Mouse (Mus musculus) WW6 (cell line): ENCODE measurements around the gene Tmppe.
"Not testable (repeated sequence)": the region's sequence is repeated elsewhere in the genome, so short reads cannot be mapped to it uniquely, and the experiment has no call there.

Source experiments
- DNase-seq: peaks from one replicate; pipeline ENCODE4 v3.0.0-alpha.2; 2013; ENCODE audit warnings: low read depth, low spot score

Gene Tmppe

GRCm38 (mm10) chr9:114400949-114401684 is at the start of gene Tmppe, which contains the start of gene Glb1:
Tmppe (plus strand) TSS chr9:114401105.
Glb1 (plus strand) TSS chr9:114401076.
- peak; percentile 85 for DNase-seq

- DNase-seq = peak; percentile 50
Observed at GRCm38 (mm10) chr9:114367783-114368470, 33.0 kb upstream of the Tmppe start.

DNA sequence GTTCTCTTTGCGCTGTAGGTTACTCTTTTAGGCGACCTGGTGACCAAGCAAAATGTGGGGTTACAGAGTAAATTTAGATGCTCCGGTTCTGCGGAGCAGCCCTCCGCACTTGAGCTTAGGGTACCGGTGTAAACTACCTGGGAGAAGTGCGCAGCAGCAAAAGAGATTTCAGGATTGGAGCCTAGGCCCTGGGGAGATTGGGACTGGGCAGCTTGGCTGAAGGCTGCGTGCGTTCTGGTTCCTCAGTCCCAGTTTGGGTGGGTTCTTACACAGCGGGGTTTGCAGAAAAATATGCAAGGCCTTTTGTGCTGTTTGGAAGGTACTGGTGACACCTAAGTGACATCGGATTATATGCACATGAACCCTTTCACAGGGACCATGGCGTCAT is 32.4 kb upstream of the Tmppe start:
- no peak for DNase-seq

DNA sequence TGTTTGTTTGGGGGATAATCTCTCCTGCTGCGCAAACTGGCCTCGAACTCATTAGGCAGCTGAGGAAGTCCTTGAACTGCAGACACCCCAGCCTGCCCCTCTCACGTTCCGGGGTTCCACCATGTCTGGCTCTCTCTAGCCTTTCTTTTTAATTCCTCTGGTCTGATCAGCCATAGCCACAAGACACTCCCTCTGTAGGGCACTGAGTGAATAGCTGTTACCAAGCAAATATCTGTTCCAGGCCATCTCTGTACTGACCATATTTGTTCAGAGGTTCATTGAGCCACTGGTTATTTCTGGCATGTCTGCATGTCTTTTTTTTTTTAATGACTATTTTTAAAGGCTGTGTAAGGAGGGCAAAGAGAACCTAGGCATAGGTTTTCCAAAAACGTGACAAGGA is 31.5 kb upstream of the Tmppe start:
- not testable (repeated sequence) for DNase-seq

- DNase-seq = not testable (repeated sequence)
Observed at GRCm38 (mm10) chr9:114371717-114372116, 29.2 kb upstream of the Tmppe start.

DNA sequence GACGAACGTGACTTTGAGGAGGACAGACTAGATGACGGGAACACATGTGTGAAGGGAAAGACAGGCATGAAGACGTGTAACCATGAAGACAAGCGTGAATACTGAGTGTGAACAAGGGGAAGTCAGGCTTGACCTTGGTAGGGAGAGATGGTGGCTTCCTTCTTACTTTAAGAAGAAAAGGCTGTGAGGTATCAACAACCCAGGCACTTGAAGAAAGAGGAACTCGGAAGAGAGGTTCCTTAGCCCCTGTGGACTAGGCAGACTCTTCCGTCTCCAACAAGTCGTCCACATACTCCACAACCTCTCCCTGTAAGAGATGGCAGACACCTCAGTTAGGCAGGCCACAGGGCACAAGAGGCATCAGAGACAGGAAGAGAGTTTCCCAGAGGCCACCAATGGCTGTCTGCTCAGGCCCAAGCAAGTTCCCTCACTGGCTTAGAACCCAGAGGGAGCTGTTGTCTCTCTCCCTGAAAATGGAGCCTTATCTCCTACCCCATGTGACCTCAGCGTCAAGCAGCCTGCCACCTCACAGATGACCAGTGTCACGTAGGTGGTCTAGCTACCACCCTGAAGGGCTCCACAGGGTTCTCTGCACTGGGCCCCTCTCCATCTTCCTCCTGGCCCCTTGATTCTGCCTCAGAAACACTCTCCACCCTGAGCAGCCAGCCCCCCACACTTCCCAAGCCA is 25.5 kb upstream of the Tmppe start:
- DNase-seq = no peak

DNA sequence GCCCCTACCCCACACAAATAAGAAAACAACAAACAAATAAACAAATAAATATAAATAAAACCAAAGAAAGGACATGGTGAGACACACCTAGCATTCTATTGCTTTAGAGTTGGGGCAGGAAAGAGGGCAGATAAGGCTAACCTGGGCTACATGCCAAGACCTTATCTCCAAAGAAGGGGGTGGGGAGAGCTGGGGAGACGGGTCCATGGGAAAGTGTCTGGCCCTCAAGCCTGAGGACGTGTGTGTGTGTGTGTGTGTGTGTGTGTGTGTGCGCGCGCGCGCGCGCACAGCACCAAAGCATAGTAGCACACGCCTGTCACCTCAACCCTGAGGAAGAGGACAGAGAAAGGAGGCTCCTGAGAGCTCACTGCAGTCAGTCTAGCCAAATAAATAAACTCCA is 23.7 kb upstream of the Tmppe start:
- no peak for DNase-seq

DNA sequence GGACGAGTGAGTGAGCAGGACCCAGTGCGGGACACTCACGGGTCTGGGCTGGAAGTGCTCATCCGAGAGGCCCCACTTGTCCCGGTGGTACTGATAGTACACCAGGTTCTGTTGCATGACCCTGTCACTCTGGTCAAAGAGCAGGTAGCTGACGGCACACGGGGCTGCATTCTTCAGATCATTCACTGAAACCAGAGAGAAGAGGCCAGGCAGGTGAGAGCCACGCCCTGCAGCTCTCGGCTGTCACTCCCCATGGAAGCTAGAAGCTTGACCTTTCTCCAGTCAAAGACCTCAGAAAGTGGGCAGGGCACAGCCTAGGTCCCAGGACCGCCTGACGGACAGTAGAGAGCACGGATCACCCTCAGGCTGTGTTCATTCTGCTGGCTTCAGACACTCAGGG is 21.0 kb upstream of the Tmppe start:
- no peak for DNase-seq

DNA sequence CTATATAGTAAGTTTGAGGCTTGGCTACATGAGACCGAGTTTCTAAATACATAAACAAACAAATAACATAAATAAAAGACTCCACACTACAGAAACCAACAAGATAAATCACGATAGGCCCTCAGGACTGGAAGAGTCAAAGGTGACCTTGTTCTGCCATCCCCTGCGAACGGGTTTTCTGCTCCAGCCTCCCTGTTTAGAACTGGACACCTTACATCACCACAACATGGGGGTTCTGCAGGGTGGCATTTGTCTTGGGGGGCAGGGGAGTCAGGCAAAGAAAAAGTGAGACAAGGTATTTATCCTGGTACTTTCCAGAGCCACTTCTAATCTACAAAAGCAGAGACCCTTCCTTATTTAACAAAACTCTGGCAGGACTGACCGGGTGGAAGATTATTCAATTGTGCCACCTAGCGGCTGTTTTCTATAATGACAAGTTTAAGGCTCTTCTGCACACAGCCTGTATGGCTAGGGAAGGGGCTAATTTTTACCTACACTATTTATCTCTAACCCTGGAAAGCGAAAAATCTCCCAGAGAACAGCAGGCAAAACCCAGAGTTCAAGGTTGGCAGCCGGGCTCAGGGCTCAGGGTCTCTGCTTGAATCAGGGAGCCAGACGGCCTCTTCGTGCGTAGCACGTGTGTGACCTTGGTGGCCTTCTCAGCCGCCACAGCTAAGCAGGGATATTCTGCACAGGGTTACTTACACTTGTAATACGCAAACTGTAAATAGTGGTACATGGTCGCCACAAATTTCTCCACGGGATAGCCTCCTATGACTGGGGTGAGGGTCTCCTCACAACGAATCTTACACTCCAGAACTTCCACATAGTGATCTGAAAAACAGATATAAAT is 19.8 kb upstream of the Tmppe start:
- DNase-seq = no peak

- no peak for DNase-seq
Observed at GRCm38 (mm10) chr9:114382936-114383710, 17.8 kb upstream of the Tmppe start.

DNA sequence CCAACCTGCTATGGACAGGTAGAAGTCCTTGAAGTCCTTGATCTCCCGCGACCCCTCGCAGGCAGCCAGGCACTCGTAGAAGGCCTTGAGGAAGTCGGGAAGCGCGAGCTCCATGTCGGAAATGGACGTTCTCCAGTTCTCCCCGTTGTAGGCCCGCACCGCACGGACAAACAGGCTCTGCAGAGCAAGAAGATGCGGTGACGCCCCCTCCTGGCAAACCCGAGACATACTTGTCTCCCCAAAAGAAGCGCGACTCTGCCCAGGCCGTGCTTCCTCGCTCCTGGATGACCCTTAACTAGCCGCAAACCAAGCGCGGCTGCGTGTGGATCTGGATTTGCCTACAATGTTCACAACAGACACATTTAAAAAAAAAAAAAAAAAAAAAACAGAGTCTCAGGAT is 16.2 kb upstream of the Tmppe start:
- DNase-seq = no peak

DNA sequence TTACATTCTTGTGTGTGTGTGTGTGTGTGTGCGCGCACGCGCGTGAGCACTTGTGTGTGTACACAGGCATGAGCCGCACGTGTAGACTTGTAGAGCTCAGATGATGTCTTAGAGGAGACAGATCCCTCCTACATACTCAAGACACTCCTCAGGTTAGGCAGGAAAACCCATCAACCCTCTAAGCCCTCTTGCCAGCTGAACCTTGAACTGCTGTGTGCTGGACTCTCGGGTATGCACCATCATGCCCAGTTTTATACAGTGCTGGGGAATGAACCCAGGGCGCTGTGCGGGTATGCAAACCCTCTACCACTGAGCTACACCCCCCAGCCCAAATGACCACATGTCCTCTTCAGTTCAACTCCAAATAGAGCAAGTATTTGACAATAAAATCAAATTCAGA is 15.7 kb upstream of the Tmppe start:
- no peak for DNase-seq

DNA sequence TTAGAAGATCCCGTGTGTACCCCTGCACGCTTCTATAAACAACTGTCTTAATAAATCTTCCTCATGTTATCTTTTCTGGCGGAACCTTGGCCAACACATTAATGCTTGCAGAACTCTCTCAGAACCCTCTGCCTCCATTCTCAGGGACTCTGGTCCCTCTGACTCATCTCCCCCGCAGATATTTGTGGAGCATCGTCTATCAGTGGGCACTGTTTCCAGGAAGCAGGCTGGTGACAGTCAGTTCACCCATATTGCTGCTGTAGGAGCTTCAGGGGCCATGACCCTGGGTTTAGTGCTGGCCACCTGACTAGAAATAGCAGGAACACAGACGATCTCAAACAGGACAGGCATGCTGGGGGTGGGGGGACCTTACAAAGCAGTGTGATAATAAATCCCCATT is 13.8 kb upstream of the Tmppe start:
- no peak for DNase-seq

DNA sequence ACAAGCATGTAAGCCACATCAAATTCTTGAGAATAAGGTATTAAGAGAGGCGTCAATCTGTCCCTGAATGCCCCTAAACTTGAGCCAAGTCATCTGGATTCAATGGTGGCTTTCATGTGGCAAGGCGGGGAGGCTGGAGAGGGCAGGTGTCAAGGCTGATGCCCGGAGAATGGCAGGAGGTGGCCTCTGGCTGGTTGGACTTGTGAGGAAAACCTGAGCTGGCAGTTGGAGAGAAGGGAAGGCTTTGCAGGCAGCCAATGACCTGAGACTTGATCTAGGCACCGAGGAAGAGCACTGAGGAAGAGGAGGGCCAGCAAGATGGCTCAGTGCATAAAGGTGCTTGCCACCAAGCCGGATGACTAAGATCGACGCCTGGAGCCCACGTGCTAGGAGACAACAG is 12.6 kb upstream of the Tmppe start:
- DNase-seq = no peak

GRCm38 (mm10) chr9:114388701-114389370 is 12.1 kb upstream of the Tmppe start:
- no peak for DNase-seq

GRCm38 (mm10) chr9:114389371-114389904 is 11.5 kb upstream of the Tmppe start:
- DNase-seq = no peak

DNA sequence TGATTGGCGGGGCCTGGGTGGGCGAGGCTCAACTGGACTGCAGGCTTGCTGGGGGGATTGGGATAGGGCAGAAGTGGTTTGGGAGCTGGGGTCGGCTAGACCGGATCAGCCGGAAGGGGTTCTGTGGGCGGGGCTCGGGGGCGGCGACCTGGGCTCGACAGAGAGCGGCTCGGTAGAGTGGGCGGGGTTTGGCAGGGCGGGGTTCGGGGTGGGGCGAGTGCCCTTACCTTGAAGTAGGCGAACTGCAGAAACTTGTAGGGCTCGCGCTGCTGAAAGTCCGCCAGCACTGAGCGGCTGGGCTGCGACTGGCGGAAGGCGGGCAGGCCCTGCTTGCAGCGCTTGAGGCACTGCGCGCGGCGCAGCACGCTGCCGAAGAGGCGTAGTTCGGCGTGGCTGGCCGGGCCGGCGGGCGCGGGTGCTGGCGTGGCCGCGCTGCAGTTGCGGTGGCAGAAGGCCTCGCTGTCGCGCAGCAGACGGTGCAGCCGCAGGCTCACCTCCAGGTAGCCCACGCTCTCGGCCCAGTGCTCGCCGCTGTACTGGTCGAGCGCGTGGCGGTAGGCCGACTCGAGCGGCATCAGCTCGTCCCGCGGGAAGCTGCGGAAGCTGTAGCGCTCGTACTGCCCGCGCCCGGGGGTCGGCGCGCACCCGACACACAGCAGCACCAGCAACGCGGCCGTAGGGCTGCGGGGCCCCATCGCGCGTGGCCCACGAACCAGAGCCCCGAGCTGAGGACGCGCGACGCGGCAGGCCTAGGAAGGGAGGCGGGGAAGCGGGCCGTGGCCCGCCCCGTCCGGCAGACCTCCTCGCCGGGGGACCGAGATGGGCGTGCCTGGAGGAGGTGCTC is 10.8 kb upstream of the Tmppe start, which contains the start of gene Crtap:
Gene Crtap, minus strand, starts transcription at position 771 of the 844 bp plus-strand sequence.
- peak; percentile 72 for DNase-seq

DNA sequence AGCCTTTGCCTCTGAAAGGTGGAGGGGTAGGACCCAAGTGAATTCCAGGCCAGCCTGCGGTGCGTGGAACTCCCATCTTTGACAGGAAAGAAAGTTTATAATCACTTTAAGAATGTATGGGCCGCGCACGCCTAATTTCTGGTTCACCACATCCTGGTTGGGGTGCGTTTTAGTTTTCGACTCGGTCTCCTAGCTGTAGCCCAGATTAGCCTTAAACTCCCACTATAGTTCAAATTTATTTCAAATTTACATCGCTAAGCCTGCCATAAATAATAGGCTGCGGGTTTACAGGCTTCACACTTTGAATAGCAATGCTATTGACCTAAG is 10.2 kb upstream of the Tmppe start:
- DNase-seq = no peak

DNA sequence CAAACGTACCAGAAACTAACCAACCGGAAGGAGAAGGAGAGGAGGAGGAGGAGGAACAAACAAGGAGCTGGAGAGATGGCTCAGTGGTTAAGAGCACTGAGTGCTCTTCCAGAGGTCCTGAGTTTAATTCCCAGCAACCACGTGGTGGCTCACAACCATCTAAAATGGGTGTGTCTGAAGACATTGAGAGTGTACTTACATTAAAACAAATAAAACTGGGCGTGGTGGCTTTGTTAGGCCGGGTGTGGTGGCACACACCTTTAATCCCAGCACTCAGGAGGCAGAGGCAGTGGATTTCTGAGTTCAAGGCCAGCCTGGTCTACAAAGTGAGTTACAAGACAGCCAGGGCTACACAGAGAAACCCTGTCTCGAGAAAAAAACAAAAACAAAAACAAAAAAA is 6.8 kb upstream of the Tmppe start:
- DNase-seq = not testable (repeated sequence)
